Mouse (Mus musculus) fat pad, adult 2 months (tissue): ENCODE measurements around the gene Cdh15.

Source experiments
- DNase-seq: peaks from one replicate; pipeline ENCODE4 v3.0.0-alpha.2; 2011; ENCODE audit warnings: low read depth, low spot score; ENCODE audit errors: extremely low read depth

The Cdh15 gene

DNA sequence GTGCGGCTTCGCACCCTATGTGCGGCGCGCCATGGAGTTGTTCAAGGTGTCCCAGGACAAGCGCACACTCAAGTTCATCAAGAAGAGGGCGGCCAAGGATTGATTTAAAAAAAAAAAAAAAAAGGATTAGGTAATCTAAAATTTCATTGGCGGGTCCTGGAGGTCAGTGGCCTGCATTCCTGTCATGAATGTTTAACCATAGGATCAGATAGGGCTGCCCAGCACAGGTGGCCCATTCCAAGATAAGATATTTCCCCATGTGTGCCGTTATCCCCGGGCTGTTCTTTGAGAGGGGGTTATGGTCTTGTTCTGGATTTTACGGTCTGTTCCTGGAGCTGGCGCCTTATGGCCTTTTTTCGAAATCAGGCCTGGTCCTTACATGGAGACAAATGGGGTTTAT lies 11.1 kb upstream of the Cdh15 start:
- DNase-seq, result no peak

DNA sequence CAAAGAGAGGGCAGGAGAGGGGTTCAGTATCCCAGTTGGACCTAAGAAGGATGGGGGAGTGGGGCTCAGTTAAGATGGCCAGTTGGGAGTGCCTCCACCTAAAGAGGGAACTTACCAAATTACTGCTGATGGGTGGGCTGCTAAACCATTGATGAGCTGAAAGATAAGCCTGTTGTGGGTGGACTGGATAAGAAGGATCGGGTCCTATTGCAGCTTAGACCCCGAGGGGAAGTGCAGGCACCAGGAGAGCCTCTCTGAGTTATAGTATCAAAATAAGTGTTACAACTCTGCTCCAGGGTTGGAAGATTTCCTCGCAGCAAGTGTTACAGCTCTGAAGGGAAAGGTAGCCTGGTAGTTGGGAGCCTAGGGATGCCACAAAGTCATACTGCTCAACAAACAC lies 3.6 kb upstream of the Cdh15 start:
- DNase-seq, result no peak

DNA sequence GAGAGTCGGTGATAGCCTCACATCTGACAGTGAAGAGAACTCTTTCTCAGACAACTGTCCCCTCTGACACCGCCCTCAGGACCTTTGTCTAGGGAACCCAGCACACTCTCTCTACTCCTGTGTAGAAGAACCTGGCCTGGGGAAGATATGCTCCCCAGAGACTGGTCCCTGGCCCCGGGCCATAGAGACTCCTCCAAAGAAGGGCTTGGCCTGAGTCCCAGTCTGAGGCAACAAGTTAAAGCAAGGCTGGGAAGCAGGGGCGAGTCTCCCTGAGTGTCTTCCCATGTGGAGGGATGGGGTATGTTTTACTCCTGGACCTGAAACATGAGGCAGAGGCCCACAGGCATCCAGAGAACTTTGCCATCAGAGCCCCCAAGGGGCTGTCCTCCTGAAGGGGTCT lies 2.1 kb upstream of the Cdh15 start:
- no peak for DNase-seq

DNA sequence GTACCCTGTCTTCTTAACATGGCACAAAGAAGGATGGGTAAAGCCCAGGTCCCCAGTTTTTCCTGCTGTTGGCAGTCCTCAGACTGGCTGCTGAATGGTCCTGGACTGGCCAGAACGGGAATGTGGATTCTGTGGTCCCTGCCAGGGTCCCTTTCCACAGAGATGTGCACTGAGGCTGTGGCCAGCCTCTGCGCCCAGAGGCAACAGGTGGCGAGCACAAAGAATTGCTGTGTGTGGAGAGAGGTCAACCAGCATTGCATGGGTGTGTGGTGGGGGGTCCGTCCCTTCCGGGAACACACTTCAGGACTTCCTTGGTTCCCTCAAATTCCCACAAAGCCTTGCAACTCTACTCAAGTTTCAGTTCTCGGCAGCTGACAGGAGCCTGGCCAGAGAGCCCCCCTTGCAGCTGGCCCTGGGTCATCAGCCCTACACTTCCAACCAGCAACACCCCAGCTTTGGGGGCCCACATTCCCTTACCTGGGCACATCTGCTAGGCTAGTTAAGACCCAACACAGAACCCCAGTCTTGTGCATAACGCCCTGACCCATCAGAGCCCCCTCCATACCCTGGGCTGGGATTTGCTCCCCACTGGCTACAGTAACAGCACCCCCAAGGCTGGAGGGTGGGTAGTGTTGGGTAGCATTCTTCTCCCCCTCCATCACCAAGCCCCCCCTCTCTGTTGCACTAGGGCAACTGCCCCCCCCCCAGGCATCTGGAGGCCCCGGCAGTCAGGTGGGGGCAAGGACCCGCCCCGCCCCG lies 1.6 kb downstream of the Cdh15 start:
- DNase-seq, result no peak

DNA sequence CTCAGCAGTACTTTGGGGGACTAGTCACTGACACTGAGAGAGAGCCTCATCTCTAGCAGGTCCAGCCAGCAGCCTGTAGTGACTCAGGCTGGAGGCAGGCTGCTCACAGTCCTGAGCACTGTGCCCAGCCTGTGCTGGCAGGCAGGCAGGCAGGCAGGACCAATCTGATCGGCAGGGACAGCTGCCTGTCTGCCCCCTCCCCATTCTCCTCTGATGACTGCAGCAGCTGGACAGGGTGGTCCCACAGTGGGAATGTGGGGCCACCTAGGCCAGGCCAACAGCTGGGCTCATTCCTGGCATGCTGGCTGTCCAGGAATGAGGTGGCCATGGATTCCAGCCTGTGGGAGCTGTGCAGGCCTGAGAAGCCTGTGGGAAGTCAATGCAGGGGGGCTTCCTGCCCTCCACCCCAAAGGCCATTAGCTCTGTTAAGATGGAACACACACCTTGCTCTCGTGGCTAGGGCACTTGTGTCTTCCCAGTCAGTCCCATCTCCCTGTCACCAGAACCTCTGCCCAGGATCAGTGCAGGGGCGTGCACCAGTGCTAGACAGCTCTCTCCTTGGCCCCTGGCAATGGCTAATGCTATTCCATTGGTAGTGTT lies 3.0 kb downstream of the Cdh15 start:
- no peak for DNase-seq

DNA sequence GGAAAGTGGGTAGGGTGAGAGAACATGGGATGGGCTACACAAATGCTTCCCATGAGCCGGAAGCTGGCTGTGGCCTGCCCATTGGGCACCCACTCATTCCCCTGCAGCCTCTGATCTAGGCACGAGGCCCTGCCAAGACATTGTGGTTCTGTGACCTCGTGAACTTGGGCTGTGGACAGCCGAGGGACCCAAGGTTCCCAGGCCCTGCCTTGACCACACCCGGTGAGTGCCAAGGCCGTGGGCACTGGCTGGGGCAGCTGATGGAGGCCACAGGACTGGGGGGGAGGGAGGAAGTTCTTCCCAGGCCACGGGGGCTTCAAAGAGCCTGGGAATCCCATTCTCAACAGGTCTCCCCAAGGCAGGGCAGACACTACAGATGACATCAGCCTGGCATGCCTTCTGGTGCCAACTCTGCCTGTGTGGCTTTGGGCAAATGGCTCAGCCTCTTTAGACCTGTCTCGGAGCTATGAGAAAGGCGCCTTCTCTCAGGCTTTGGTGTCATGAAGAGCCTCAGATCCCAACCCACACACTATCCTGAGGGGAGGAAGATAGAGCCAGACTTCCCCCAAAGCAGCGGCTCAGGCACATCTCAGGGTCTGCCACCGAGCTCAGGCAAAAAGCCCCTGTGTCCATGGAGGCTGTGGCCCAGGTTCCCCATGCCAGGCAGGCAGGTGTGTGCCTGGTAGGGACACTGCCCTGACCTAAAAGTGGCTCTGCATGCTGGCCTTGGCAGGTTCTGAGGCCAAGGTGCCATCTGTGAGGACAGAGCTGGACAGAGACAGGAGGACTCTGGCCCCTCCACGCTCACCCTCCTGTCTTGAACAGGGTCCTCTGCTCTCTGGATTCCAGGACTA lies 4.2 kb downstream of the Cdh15 start:
- no peak for DNase-seq

DNA sequence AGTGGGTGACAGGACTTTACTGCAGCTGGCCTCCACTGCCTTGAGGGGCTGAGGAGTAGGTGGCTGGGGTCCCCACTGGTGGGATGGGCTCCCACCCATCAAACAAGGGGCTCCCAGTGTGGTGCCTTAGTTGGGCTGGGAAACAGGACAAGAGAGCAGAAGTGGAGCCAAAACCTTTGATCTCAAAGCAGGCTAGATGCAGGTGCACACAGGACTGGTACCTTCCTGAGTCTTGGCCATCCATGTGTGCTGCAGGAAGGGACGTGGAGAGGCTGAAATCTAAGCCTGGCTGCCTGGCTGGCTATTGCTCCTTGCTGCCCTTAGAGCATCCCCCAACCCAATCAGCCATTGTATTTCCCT lies 4.8 kb downstream of the Cdh15 start:
- no peak for DNase-seq

DNA sequence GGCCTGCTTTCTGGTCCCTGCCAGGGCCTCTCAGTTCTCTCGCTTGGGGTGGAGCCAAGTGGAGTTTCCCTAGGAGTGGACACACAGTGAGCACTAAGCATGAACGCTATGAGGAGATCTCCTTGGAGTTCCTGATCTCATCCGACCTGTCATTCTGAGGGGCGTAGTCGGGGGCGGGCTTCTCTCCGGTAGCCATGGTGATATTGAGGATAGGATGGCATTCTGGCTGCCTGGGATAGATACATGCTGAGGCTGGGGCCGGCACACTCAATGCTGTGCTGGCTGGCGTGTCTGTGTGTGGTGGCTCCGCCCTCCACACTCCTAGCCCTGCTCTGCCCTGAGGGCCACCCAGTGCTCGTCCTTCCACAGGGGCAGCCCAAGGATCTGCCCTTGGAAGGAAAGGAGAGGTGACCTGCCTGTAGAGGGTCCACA lies 5.6 kb downstream of the Cdh15 start:
- DNase-seq, result no peak

DNA sequence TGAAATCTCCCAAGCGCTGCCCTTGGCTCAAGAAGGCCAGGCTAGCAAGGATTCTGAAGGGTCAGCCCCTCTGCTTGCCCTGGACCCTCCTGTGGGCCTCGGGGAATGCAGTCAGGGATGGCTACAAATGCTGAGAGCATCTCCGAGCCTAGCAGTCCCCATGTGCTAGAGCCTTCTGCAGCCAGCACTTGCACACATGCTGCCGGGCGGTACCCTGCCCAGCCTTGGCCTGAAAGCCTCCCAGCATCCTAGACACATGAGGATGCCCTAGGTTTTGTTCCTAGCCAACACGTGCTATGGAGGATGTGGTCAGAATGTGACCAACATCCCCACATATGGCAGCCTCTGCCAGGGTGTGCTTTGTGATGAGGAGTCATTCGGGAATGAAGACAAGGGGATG lies 6.6 kb downstream of the Cdh15 start:
- no peak for DNase-seq

DNA sequence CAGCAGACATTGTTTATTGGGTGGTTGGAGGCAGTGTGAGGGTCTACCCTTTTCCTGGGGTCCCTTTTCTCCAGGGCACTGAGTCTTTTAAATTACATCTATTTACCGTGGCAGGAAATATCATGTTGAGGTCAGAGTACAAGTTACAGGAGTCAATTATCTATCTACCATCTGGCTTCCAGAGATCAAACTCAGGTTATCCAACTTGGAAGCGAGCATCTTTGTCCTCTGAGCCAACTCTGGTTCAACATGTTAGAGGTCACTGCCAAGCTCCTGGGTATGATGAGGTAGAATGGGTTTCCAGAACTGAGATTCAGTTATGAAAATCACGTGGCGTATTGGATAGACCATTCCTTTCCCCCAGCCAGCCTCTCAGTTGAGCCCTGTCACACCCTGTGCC lies 7.4 kb downstream of the Cdh15 start:
- no peak for DNase-seq

DNA sequence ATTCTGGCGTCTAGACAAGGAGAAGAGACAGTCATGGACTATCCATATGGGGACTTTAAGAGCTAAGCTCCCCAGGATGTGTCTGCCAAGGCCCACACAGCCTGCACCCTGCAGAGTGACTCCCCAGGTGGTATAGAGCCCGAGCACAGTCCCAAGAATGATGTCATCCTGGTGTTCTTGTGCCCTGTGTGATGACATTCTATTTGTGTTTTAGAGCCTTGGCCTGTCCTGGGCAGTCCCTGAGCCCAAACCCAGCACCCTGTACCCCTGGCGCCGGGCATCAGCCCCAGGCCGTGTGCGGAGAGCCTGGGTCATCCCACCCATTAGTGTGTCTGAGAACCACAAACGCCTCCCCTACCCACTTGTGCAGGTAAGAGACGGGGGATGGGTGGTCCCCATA lies 8.5 kb downstream of the Cdh15 start:
- DNase-seq, result no peak

DNA sequence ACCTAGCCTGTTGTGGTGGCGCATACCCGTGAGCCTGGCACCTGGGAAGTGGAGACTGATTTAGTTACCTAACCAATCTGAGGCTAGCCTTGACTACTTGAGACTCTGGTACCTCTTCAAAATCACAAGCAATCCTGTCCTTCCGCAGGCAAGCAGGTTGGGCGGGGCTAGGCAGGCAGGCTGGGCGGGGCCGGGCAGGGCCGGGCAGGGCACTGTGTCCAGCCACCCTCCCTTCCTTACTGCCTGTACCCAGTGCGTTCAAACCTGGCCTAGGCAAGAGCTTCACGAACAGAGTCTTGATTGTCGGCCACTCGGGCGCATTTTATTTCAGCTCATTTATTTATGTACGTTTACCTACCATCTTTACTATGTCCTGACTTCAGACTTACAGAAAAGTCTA lies 12.1 kb downstream of the Cdh15 start:
- no peak for DNase-seq

DNA sequence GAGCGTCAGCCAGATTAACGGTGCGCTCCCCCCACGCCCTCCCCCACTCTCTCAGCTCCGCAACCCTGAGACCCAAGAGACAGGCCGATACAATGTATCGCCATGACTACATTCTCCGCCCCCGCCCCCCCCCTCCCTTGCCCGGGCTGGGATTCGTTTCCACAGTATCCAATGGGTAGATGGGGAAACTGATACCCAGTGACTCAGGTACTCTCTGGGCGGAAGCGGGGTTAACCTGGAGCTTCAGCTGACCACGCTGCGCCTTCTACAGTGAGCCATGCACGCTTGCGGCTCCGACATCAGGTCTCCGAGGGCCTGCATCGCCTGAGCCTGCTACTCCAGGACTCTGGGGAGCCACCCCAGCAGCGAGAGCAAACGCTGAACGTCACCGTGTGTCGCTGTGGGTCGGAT lies 17.0 kb downstream of the Cdh15 start:
- DNase-seq, result no peak

DNA sequence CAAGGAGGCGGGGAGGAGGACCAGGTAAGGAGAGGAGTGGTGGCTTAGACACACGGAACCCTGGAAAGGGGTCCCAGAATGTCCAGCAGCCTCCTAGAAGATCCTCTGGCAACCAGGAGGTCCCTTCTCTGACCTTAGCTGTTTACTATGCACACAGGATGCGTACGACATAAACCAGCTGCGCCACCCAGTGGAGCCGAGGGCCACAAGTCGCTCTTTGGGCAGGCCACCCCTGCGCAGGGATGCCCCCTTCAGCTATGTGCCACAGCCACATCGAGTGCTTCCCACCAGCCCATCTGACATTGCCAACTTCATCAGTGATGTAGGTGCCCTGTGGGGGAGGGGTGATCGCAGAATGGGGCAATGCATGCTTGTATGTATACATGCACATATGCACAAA lies 17.7 kb downstream of the Cdh15 start:
- DNase-seq, result no peak

DNA sequence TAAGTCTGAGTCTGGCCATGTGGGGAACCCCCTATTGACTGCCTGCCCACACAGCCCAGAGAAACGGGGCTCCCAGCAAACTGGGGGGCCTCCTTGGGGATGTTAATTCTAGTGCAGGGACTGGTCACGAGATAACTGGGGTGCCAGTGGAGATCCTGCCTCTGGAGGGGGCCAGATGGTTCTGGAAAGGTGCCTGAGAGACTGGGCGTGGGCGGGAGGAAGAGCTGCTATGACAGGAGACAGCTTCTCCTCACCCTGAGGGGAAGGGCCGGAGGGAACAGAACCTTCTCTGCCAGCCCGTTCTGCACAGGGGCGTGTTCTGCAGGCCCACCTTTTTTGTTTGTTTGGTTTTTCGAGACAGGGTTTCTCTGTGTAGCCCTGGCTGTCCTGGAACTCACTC lies 18.5 kb downstream of the Cdh15 start:
- no peak for DNase-seq

DNA sequence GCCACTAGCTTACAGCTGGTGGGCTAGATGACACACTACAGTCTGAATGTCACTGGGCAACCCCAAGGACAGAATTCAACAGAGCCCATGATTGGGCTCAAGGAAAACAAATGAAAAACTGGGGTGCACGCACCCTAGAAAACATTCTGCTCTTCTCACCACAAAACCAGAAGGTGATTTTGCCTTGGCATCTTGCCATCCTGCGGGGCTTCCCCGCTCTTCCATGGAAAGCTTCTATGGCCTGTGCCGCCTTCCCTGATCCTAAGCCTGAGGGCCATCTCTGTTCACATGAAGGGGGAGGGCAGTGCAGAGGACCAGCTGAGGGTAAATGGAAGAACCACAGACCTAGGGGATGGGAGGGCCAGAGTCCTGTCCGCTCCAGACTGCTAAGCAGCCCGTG lies 20.2 kb downstream of the Cdh15 start:
- DNase-seq, result no peak

DNA sequence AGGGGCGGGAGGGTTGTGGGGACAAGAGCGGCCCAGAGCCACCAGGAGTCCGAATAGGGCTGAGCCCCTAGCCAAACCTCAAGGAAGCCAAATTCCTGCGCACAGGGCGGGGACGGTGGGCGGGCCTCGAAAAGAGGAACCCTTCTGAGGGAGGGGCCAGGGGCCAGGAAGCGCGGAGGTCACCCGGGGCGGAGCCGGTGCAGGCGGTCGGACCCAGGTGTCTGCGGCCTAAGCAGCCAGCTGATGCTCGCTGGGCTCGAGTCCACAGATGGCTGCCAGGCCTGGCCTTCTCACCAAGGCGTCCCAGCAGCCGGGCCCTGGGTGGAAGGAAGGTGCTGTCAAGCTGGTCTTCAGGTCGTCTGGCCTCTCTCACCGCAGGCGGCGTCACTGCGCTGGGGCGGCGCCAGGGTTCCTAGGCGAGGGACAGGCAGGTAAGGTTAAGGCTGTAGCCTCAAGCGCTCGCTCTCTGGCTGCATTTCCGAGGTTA lies 22.7 kb downstream of the Cdh15 start:
- DNase-seq, result no peak

DNA sequence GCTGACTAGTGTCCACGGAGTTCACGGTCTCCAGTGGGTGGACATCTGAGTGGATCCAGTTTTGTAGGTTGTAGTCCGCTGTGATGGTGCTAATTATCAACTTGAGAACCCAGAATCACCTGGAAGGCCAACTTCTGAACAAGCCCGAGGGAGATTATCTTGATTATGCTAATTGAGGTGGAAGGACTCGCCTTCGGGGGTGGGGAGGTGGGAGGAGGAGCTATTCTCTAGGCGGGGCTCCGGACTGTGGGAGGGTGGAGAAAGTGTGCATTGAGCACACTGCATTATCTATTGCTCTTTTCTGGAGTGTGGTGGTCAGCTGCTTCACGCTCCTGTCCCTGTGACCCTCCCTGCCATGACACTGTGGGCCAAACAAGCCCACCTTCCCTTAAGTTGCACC lies 23.9 kb downstream of the Cdh15 start:
- no peak for DNase-seq

DNA sequence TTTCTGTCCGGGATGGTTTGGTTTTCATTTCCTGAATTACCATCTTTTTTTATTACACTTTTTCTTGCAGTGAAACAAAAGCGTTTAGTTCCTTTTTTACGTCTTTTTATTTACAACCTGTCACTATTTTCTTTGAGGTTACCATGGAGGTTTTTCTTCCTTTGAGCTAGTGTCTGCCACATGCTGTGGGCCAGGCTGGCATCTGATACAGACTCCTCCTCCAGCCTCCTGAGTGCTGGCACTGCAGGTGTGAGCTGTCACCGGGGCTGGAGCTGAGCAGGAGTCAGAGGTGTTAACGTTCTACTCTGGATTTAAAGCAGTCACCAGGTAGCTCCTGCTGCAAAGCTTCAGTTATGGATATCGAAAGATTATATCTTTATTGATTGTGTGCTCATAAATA lies 25.4 kb downstream of the Cdh15 start:
- DNase-seq, result no peak

DNA sequence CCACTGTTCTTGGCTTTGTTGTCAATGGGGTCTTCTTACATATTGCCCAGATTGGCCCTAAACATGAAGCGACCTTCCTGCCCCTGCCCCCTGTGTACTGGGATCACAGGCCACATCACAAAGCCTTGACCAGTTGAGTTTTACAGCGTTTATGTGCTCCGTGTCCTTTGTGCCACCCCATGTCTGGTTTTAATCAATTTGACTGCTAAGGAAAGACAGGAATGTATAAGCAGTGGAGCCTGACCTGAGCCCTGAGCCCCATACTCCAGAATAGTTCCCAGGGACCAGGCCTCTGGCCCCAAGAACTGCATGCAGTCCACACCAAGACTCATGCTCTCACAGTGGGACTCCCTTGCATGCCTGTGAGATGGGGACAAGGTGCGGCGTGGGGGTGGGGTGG lies 27.4 kb downstream of the Cdh15 start:
- no peak for DNase-seq

DNA sequence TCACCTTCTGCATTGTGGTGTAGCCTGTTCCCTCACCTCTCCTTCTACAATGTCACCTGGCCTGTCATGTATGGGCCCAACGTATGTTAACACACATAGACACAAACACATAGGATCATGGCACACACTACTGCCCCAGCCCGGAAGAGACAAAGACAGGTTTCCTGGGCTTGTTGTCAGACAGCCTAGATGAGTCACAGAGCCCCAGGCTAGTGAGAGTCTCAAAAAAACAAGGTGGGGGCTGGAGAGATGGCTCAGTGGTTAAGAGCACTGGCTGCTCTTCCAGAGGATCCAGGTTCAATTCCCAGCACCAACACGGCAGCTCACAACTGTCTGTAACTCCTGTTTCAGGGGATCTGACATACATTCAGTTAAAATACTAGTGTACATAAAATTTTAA lies 30.5 kb downstream of the Cdh15 start:
- no peak for DNase-seq

DNA sequence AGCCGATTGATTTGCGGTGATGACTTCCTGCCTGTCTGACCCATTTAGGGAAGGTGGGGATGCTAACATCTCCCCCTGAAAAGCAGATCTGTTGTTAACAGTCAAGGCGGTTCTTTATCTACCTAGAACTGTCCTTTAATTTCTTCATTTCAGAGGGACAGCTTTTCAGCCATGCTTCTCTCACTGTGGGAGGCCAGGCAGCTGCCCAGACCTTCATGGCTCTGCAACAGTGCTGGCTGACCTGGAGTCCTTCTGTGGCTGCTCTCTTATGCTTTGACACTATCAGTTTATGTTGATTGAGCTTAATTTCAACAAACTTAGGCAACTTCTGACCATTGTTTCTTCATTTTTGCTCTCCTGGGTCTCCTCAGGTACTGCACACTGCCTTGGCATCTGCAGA lies 32.5 kb downstream of the Cdh15 start:
- DNase-seq, result no peak
